Mouse (Mus musculus): ENCODE data around the gene Ctnnd2. TPM values are rescaled to one million over a fixed set of nuclear protein-coding genes. Genes with fewer than 3 reads are reported as not detected.
A peak's percentile ranks its signal among the peaks of the same experiment; 100 is the strongest.

Ctnnd2 gene
- total RNA-seq, 2 experiments from 2014 or later, result not detected

- no peak for DNase-seq
- intact Hi-C loops (cut with DNase I), result no loop called here
Observed at GRCm38 (mm10) chr15:30795723-30796122, 623.3 kb downstream of the Ctnnd2 start.

DNA sequence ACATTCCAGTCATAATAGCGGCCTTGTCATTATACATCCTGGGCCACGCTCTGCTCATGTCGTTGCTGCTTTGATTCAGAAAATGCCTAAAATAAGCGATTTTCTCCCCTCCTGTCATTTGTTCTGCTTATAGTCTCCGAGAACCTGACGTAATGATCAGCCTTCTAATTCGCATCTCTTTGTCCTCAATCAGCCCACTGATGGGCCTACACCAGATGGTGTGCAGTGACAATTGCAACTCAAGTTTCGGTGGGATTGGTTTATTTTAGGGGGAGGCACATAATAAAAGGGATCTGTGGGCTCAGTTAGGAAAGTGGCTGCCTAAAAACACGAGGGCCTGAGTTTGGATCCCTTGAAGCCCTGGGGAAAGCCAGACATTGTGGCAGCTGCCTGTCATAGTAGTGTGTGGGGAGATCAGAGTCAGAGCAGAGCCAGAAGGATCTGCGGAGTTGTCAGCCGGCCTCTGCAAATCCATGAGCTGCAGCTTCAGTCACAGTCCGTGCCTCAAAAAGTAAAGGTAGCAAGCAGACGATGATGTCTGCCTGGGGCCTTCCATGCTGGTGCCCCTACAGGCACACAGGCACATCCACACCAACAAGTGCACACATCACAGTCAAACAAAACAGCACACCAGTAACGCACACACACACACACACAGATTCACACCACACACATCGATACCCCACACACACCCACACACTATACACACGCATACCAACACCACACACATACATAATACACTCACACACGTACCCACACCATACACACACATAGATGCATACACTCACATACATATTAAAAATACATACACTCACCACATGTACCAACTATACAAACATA lies 655.3 kb downstream of the Ctnnd2 start:
- intact Hi-C loops (cut with DNase I), result no loop called here
- DNase-seq, result no peak

GRCm38 (mm10) chr15:30857277-30858176 lies 685.1 kb downstream of the Ctnnd2 start:
- intact Hi-C loops (cut with DNase I), result no loop called here
- no peak for DNase-seq

DNA sequence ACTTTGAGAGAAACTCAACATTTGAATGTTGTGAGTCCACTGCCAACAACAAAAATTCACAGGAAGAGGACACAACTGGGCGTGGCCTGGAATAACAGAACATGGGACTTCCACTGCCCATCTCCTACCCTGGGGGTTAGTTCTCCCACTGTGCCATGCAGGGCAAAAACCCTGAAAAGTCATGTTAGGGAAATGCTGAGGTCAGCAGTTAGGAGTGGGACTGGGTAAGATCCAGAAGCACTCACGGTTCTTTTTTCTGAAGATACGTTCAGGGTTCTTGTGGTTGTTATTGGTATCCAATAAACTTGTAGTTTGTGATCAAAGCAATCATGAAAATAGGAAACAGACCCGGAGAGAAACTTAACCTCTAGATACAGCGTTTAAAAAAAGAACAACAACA lies 695.0 kb downstream of the Ctnnd2 start:
- intact Hi-C loops (cut with DNase I), result no loop called here
- DNase-seq, result no peak

DNA sequence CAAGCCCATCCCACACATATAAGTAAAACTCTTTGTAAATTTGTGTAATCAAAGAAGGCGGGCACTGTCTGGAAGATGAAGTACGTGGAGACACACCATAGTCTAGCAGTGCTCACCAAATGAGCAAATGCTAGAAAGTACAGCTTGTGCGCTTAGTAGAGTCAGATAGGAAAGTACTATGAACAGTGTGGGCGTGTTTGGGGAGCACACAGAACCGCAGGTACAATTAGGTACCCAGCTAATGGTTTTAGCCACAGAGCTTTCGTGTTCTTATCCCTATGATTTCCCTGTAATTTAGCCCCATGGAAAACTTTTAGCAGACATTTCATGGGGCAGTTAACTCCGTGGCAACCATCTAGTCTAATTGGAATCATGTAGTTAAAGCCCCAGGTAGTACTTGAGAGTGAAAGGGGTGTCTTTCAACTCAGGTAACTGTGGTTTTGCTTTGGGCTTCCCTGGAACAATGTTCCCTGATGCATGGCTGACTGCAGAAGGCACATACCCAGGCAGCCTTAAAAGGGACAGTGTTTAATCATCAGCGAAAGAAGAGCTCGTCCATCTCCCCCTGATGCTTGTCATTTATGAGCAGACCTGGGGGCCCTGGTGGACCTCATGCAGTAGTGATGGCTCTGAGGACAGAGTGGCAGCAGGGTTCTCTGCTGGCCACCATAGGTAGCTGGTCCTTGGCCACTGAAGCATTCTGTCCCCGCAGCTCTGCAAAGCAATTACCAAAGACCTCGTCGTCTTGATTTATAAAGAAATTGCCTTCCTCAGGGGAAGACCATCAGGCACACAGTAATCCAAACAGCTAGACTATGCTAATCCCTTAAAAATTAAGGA lies 697.5 kb downstream of the Ctnnd2 start:
- intact Hi-C loops (cut with DNase I), result no loop called here
- DNase-seq, result no peak

- intact Hi-C loops (cut with DNase I), result no loop called here
- DNase-seq, result no peak
Observed at GRCm38 (mm10) chr15:30875523-30875922, 703.1 kb downstream of the Ctnnd2 start.

DNA sequence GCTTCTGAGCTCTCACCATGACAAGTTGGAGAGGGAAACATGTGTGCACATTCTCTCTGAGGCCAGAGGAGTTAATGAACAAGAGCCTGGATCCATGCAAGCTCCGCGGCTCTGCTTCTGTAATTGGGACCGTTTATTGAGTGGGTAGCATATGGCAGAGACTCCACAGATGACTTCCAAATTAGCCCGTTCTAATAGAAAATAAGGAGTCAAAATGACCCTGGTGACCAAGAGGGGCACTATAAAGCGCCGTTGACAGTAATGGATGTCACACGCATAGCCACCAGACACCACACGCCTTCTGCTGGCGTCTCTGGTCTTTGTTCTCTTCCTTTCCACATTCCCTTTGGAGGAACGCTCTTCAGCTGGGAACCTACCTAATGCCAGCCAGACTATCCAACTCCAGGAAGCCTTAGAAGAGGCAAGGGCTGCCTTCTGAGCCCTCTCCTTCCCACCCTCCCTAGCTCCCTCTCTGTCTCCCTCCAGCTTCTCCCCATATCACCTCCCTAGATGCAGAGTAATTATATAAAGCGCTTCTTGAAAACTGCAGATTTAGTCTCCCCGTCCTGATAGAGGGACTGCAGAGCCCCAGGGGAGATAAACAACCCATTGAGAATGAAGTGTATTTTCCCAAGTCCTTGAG lies 712.4 kb downstream of the Ctnnd2 start:
- intact Hi-C loops (cut with DNase I), result no loop called here
- DNase-seq, result no peak

DNA sequence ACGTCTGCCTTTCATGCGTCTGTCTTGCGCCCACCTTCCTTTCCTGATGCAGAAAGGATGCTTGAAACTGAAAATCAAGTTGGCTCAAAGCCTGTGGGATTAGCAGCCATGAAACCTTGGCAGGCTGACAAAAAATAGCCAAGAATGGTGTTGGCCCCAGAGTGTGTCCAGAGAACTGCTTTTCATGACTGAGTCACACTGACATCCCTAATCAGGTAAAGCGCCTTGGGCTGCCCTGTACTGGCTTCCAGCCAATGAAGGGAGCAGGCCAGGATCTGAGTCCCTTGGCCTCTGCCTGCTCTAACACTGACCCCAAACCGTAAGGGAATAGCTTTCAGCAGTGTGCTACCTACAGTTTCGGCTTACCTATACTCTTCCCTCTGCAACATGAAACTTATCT lies 713.0 kb downstream of the Ctnnd2 start:
- intact Hi-C loops (cut with DNase I), result no loop called here
- no peak for DNase-seq

DNA sequence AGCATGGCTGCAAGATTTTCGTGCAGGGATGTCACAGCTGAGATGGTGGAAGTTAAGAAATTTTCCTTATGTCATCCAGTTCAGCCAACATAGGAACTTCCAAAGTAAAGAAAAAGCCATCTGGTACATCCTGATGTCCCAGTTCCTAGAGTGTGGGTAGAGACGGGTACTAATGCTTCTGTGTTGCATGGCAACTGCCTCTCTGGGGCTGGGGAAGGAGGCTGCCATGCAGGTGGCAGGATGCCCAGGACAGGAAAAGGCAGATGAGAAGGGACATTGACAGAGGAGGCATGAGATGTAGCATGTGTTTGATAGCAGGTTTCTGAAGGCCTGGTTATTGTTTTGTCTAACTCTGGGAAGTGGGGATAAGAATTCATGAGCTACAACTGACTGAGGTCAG lies 715.2 kb downstream of the Ctnnd2 start:
- DNase-seq, result no peak
- intact Hi-C loops (cut with DNase I), result no loop called here

DNA sequence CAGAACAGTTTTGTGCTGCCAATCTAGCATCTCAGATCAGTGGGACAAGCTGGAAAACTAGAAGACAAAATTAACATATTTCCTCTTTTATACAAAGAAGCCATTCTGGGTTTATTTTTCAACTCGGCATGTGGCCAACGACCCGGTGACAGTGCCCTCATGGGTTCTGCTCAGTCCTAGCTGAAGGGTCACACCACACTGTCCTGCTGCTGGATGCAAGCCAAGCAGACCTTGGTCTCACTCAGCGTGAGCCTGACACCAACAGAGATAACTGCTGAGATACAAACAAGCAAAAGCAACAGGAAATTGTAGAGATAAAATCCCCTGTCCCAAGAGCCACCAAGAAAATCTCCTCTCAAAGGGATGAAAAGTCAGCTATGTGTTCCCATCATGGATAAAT lies 719.6 kb downstream of the Ctnnd2 start:
- intact Hi-C loops (cut with DNase I), result no loop called here

GRCm38 (mm10) chr15:30895063-30895462 lies 722.7 kb downstream of the Ctnnd2 start:
- intact Hi-C loops (cut with DNase I), result no loop called here

More for the DNA sequence above, 719.6 kb downstream of the Ctnnd2 start:
- DNase-seq, result no peak

DNA sequence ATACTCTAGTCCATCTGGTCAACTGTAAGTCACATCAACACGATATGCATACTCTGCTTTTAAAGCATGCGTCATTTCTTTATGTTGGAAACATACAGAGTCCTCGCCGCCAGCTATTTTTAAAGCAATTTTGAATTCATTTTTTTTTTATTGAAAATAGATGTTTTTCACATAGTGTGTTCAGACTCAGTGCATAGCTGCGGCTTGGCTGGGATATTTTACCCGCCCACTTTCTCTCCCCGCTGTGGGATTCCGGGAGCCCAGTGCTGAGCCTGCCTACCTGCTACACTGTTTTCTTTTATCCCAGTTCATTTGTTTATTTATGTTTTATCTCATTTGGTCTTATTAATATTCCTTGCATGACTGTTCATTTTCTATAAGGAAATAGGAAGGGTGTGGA lies 724.9 kb downstream of the Ctnnd2 start:
- intact Hi-C loops (cut with DNase I), result no loop called here
- DNase-seq, result no peak

More at GRCm38 (mm10) chr15:30895063-30895462, 722.7 kb downstream of the Ctnnd2 start:
- DNase-seq, result no peak

DNA sequence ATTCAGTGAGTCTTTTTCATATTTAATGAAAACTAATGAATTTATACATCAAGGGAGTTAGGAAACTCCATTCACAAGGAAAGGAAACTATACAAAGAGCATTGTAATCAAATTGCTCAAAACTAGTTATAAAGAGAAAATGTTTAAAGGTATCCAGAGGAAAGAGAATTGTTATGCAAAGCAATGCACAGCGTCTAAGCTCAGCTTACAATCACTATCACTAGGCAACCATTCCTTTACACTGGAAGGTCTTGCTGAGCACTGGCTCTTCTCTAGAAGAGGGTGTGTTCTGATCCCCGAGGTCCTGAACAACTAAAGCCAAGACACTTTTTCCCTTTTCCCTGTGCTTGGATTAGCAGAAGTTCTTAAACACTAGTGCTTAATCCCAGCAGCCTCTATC lies 735.6 kb downstream of the Ctnnd2 start:
- intact Hi-C loops (cut with DNase I), result no loop called here
- DNase-seq, result no peak

GRCm38 (mm10) chr15:30913360-30913759 lies 741.0 kb downstream of the Ctnnd2 start:
- intact Hi-C loops (cut with DNase I), result no loop called here
- no peak for DNase-seq

DNA sequence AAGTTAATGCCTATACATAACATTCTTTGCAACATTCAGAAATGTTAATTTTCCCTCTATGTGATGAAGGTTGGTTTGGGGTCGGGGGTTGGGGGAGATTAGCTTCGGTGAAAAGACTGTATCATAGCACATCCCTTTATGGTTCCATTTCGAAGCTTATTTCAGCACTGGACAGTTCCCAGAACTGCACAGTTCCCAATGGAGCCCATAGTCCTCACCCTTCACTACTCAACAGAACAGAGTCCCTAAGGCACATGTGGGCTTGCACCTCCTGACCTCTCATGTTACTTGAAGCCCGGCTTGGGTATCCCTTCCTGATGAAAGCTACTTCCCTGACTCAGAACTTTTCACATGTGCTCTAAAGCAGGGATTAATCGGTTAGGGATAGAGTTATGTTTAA lies 753.4 kb downstream of the Ctnnd2 start:
- intact Hi-C loops (cut with DNase I), result loop anchor here (2.0 kb wide), 1 partner anchor 339 kb away; no protein-coding TSS in a partner anchor

GRCm38 (mm10) chr15:30927632-30928031 lies 755.2 kb downstream of the Ctnnd2 start:
- peak in 1 of 2 experiments; percentile 23 for DNase-seq

More for the DNA sequence above, 753.4 kb downstream of the Ctnnd2 start:
- no peak for DNase-seq

DNA sequence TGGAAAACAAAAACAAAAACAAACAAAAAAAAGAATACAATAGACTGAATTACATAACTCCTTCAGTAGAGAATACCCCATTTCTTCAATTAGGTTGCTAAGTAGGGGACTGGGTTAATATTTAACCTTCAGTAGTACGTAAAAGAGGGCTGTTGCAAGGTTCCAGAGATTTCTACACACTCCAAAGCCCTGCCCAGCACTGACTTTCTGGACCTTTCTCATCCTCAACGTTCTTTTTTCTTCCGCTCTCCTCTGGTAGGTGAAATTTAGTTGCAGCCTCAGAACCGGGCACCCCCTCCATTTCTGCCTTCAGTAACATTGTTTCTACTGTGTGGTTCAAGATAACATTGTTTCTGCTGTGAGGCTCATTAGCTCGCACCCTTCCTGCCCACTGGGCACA lies 759.5 kb downstream of the Ctnnd2 start:
- no peak for DNase-seq
- intact Hi-C loops (cut with DNase I), result no loop called here

More at GRCm38 (mm10) chr15:30927632-30928031, 755.2 kb downstream of the Ctnnd2 start:
- intact Hi-C loops (cut with DNase I), result loop anchor here (1.0 kb wide), 1 partner anchor 224 kb away; no protein-coding TSS in a partner anchor

- DNase-seq, result no peak
- intact Hi-C loops (cut with DNase I), result loop anchor here (10.0 kb wide), 1 partner anchor 79 kb away; no protein-coding TSS in a partner anchor
Observed at GRCm38 (mm10) chr15:30945863-30946262, 773.5 kb downstream of the Ctnnd2 start.

GRCm38 (mm10) chr15:30958513-30958912 lies 786.1 kb downstream of the Ctnnd2 start:
- no peak for DNase-seq
- intact Hi-C loops (cut with DNase I), result no loop called here

Measured in gastrocnemius, postnatal 36 days (tissue).